Mouse (Mus musculus) gastrocnemius, postnatal 25 days (tissue): ENCODE measurements around the gene Fam234a. TPM values are rescaled to one million over a fixed set of nuclear protein-coding genes. Genes with fewer than 3 reads are reported as not detected.
"Not testable (repeated sequence)": the region's sequence is repeated elsewhere in the genome, so short reads cannot be mapped to it uniquely, and the experiment has no call there.

ENCODE experiments used
- DNase-seq: peaks from one replicate; pipeline ENCODE4 v3.0.0; 2022
- total RNA-seq, 2 experiments: library from RNA; stranded (reverse); gene quantifications; 1 replicate in 1 of 2; 2 replicates in 1 of 2; pipeline ENCODE4 v1.2.3; 2021

Fam234a gene
- total RNA-seq, 2 experiments from 2014 or later: 61.0 to 71.0 TPM

DNA sequence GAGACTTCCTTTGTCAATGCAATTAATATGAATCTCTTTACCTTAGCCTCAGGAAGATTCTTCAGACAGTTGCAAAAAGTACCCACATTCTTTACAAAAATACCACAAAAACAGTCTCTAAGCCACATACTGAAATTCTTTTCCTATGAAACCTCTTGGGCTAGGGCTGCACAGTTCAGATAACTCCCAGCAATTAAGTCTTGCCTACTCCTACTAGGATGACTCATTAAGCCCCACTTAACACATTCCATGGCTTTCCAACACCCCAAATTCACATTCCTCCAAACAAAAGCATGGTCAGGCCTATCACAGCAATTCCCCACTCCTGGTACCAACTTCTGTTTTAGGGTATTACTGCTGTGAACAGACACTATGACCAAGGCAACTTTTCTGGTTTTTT is 65.4 kb downstream of the Fam234a start:
- DNase-seq: no peak

DNA sequence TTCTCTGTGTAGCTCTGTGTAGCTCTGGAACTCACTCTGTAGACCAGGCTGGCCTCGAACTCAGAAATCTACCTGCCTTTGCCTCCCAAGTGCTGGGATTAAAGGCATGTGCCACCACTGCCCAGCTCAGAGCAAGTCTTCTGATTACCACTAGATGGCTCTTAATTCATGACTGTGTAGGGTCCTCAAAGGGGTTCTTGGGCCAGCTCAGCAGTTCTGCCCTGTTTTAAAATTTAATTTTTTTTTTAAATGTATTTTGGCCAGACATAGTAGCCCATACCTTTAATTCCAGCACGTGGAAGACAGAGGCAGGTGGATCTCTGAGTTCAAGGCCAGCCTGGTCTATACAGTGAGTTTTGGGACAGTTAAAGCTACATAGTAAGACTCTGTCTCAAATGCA is 68.8 kb downstream of the Fam234a start:
- not testable (repeated sequence) for DNase-seq

DNA sequence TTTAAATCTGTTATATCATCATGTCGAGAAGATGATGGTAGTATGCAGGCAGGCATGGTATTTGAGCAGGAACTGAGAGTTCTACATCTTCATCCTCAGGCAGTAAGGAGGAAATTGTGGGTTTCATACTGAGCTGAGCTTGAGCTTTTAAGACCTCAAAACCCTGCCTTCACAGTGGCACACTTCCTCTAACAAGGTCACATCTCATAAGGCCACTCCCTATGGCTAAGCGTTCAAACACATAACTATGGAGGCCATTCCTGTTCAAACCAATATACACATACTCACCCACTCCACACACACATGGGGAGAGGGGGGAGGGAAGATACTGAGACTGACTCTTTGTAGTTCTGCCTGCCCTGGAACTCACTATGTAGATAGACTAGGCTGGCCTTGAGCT is 76.0 kb downstream of the Fam234a start:
- no peak for DNase-seq

DNA sequence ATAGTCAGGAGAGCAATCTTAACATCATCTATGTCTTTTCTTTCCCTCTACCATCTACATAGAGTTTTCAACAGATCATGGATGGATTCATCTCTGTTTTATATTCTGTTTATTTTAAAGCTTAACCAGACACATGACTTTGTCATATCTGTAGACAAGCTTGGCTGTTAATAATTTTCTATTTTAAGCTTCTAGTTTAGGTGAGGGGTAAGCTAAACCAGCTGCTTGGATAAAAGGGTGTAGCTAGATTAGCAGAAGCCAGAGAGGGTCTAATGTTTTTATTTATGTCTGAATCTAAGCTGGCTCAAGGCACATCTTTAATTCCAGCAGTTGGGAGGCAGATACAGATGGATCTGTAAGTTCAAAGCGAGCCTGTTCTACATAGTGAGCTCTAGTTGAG is 81.3 kb downstream of the Fam234a start:
- no peak for DNase-seq

Other genes starting within 250 kb of the Fam234a start
- 10 to 100 TPM; 54.9 to 71.5 TPM for gene Rab11fip3, start 174.7 kb downstream of the Fam234a start, total RNA-seq
- 1 to 10 TPM; 2.8 to 3.2 TPM for gene Decr2, start 153.9 kb downstream of the Fam234a start, total RNA-seq
- gene Nme4, start 148.6 kb downstream of the Fam234a start, total RNA-seq: 1 to 10 TPM; 1.2 to 1.7 TPM
- gene Tmem8, start 130.9 kb downstream of the Fam234a start, total RNA-seq: 1 to 10 TPM in 1 of 2 experiments, under 1 TPM in 1; 0.87 to 1.2 TPM
- 10 to 100 TPM; 62.0 to 62.3 TPM for gene Mrpl28, start 120.7 kb downstream of the Fam234a start, total RNA-seq
- 10 to 100 TPM; 10.8 to 17.2 TPM for gene Axin1, start 105.6 kb downstream of the Fam234a start, total RNA-seq
- not detected for gene Pdia2, start 45.2 kb downstream of the Fam234a start, total RNA-seq
- gene Rgs11, start 41.3 kb downstream of the Fam234a start, total RNA-seq: 1 to 10 TPM in 1 of 2 experiments, under 1 TPM in 1; 0.54 to 1.2 TPM
- 1 to 10 TPM; 1.2 to 2.2 TPM for gene Arhgdig, start 36.5 kb downstream of the Fam234a start, total RNA-seq
- 10 to 100 TPM; 11.1 to 11.3 TPM for gene Luc7l, start 8.7 kb upstream of the Fam234a start, total RNA-seq
- 1 to 10 TPM; 2.6 to 4.1 TPM for gene Neurl1b, start 170.6 kb upstream of the Fam234a start, total RNA-seq